Mouse (Mus musculus) lung, adult 18-20 months (tissue): Measurements from ENCODE around the gene Ppp1r3g.
"Not testable (repeated sequence)": the region's sequence is repeated elsewhere in the genome, so short reads cannot be mapped to it uniquely, and the experiment has no call there.

Source experiments
- DNase-seq, 2 experiments: peaks; one replicate each; pipeline ENCODE4 v3.0.0; 2022; ENCODE audit warnings: mixed read lengths in 2 of 2

The Ppp1r3g gene

GRCm38 (mm10) chr13:35958539-35958938, at the start of gene Ppp1r3g:
Gene Ppp1r3g (plus strand): TSS chr13:35958839.
- DNase-seq: no peak

GRCm38 (mm10) chr13:35911476-35911875, 47.2 kb upstream of the Ppp1r3g start:
- no peak for DNase-seq

- no peak for DNase-seq
Measured at GRCm38 (mm10) chr13:35937991-35938390, 20.6 kb upstream of the Ppp1r3g start.

GRCm38 (mm10) chr13:35939871-35940665, 18.6 kb upstream of the Ppp1r3g start:
- DNase-seq: no peak

- DNase-seq: no peak
Measured at GRCm38 (mm10) chr13:35940934-35941333, 17.7 kb upstream of the Ppp1r3g start.

GRCm38 (mm10) chr13:35946659-35947353, 11.8 kb upstream of the Ppp1r3g start:
- no peak for DNase-seq

- peak; percentile 45 to 56 for DNase-seq
Measured at GRCm38 (mm10) chr13:35947354-35948000, 11.2 kb upstream of the Ppp1r3g start.

- DNase-seq: peak in 1 of 2 experiments; percentile 23
Measured at GRCm38 (mm10) chr13:35949814-35950455, 8.7 kb upstream of the Ppp1r3g start.

- no peak for DNase-seq
Measured at GRCm38 (mm10) chr13:35959391-35960067, 890 bp downstream of the Ppp1r3g start.

- DNase-seq: no peak
Measured at GRCm38 (mm10) chr13:35963583-35963982, 4.9 kb downstream of the Ppp1r3g start.

- no peak for DNase-seq
Measured at GRCm38 (mm10) chr13:35967690-35968089, 9.1 kb downstream of the Ppp1r3g start.

GRCm38 (mm10) chr13:35968131-35968718, 9.6 kb downstream of the Ppp1r3g start:
- no peak for DNase-seq

GRCm38 (mm10) chr13:35968719-35969430, 10.2 kb downstream of the Ppp1r3g start:
- no peak for DNase-seq

- DNase-seq: no peak
Measured at GRCm38 (mm10) chr13:35969431-35969721, 10.7 kb downstream of the Ppp1r3g start.

GRCm38 (mm10) chr13:35969829-35970228, 11.2 kb downstream of the Ppp1r3g start:
- DNase-seq: no peak

- no peak for DNase-seq
Measured at GRCm38 (mm10) chr13:35976912-35977311, 18.3 kb downstream of the Ppp1r3g start.

GRCm38 (mm10) chr13:35980471-35980870, 21.8 kb downstream of the Ppp1r3g start:
- DNase-seq: no peak

- no peak for DNase-seq
Measured at GRCm38 (mm10) chr13:35982985-35983384, 24.3 kb downstream of the Ppp1r3g start.

GRCm38 (mm10) chr13:35989329-35989728, 30.7 kb downstream of the Ppp1r3g start:
- DNase-seq: no peak

- DNase-seq: not testable (repeated sequence)
Measured at GRCm38 (mm10) chr13:35991185-35991584, 32.5 kb downstream of the Ppp1r3g start.

GRCm38 (mm10) chr13:35994067-35994466, 35.4 kb downstream of the Ppp1r3g start:
- DNase-seq: peak; percentile 82 to 87

GRCm38 (mm10) chr13:35995231-35995630, 36.6 kb downstream of the Ppp1r3g start:
- no peak for DNase-seq
